Mouse (Mus musculus): Measurements from ENCODE around the gene Btbd35f9. TPM values are rescaled to one million over a fixed set of nuclear protein-coding genes. Genes with fewer than 3 reads are reported as not detected.
"Not testable (repeated sequence)": the region's sequence is repeated elsewhere in the genome, so short reads cannot be mapped to it uniquely, and the experiment has no call there.

Gene Btbd35f9
- not detected for total RNA-seq (2021)
- long read RNA-seq, experiment 1 = 0 reads
- long read RNA-seq, experiment 2 = 0 reads

DNA sequence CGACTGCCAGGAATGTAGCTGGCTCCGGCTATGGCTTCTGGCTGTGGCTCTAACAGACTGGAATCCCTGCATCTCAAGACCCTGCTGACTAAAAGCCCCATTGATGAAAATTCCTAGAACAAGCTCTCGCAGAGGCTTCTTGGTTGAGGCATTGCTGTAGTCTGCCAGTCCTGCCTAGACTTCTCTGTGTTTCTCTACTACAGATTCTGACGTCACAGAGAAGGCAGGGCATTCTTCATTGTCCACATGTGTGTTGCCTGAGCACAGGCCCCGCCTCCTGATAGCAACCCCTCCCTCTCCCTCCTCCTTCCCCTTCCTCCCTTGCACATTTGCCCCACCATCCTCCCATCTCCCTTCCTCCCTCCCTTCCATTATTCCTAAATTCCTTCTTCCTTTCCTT is at the start of gene Btbd35f9:
Gene Btbd35f9 (minus strand): TSS at position 101 of the 400 bp plus-strand sequence.
- not testable (repeated sequence) for DNase-seq (ENCODE audit: low spot score in 2 of 2)

Other genes starting within 250 kb of the Btbd35f9 start
- gene Btbd35f6, start 205.0 kb downstream of the Btbd35f9 start, total RNA-seq (2021) = not detected
- not detected for gene Gm21870, start 174.7 kb downstream of the Btbd35f9 start, total RNA-seq (2021)
- not detected for gene Spin2g, start 77.2 kb upstream of the Btbd35f9 start, total RNA-seq (2021)

All from adrenal gland, postnatal 4 days (tissue).